Mouse (Mus musculus) liver, embryonic 16.5 days (tissue): ENCODE data around the gene Tmem97. TPM values are rescaled to one million over a fixed set of nuclear protein-coding genes. Genes with fewer than 3 reads are reported as not detected.
"Not testable (repeated sequence)": the region's sequence is repeated elsewhere in the genome, so short reads cannot be mapped to it uniquely, and the experiment has no call there.

Experiments
- ATAC-seq: fragments of 200-750 bp; cut with Nextera tagmentation; 2 replicates; pipeline ENCODE4 v1.8.0; 2017; ENCODE audit warnings: low read depth, mild to moderate bottlenecking, moderate number of reproducible peaks, moderate library complexity
- H3K27ac ChIP-seq: fragments of 300-500 bp; sonication (generic); 2 replicates; pipeline ENCODE4 v1.5.1; 2014; ENCODE audit warnings: mild to moderate bottlenecking, low read length
- H3K27me3 ChIP-seq: fragments of 300-500 bp; sonication (generic); 2 replicates; pipeline ENCODE4 v1.6.1; 2014; ENCODE audit warnings: low read depth, low read length, mixed read lengths; ENCODE audit not compliant: control insufficient read depth, insufficient read depth
- H3K36me3 ChIP-seq: fragments of 300-500 bp; sonication (generic); 2 replicates; pipeline ENCODE4 v1.6.1; 2014; ENCODE audit warnings: mild to moderate bottlenecking; ENCODE audit not compliant: control insufficient read depth, insufficient read depth
- H3K4me1 ChIP-seq: fragments of 300-500 bp; sonication (generic); 2 replicates; pipeline ENCODE4 v1.6.1; 2014; ENCODE audit warnings: low read depth, low read length, mixed read lengths; ENCODE audit not compliant: control insufficient read depth
- H3K4me2 ChIP-seq: fragments of 300-500 bp; sonication (generic); 2 replicates; pipeline ENCODE4 v1.6.1; 2014; ENCODE audit warnings: low read depth, low read length, mixed read lengths
- H3K4me3 ChIP-seq: fragments of 300-500 bp; sonication (generic); 2 replicates; pipeline ENCODE4 v1.5.1; 2014; ENCODE audit warnings: low read depth, mild to moderate bottlenecking, low read length
- H3K9ac ChIP-seq: fragments of 300-500 bp; sonication (generic); 2 replicates; pipeline ENCODE4 v1.6.1; 2014; ENCODE audit warnings: low read depth, low read length
- H3K9me3 ChIP-seq: fragments of 300-500 bp; sonication (generic); replicated peaks from 2 replicates; pipeline ENCODE4 v1.6.1; 2016; ENCODE audit warnings: low read length; ENCODE audit not compliant: control insufficient read depth
- WGBS: fragments of 180-500 bp; shearing (Covaris S2); extraction: QIAGEN DNeasy Blood & Tissue Kit; methylation state at CpG from one replicate; pipeline ENCODE4 v1.1.7; 2014; ENCODE audit not compliant: insufficient replicate concordance; 5-methylcytosine and 5-hydroxymethylcytosine counted together
- polyA plus RNA-seq: library from polyadenylated mRNA; unstranded; fragments of >200 nt; fragmentation: Nextera tagmentation; extraction: Ambion mirVana; gene quantifications from 2 replicates; pipeline ENCODE4 v1.2.1, GENCODE M21; 2015

Tmem97 gene
- polyA plus RNA-seq, 1 experiment from 2014 or later = 110 TPM

- peaks cover 16% of the 10 kb centered on the region for H3K36me3 ChIP-seq
- H3K27me3 ChIP-seq = no peaks in the 10 kb centered on the region
- H3K4me3 ChIP-seq = no peak overlapping the region
- H3K27ac ChIP-seq = no peak overlapping the region
- H3K9me3 ChIP-seq = no peaks in the 10 kb centered on the region
- no peak for ATAC-seq
- H3K9ac ChIP-seq = no peak overlapping the region
- 83% methylated on average over 7 of the region's 7 CpGs for WGBS
- H3K4me2 ChIP-seq = no peak overlapping the region
- H3K4me1 ChIP-seq = peaks cover 4% of the 10 kb centered on the region
Measured at GRCm38 (mm10) chr11:78544449-78545111, 6.0 kb downstream of the Tmem97 start.

GRCm38 (mm10) chr11:78540358-78540757 lies 10.2 kb downstream of the Tmem97 start:
- H3K4me3 ChIP-seq = no peak overlapping the region
- no peak for ATAC-seq
- no peak overlapping the region for H3K4me2 ChIP-seq
- H3K9me3 ChIP-seq = no peaks in the 10 kb centered on the region
- H3K36me3 ChIP-seq = peaks cover 16% of the 10 kb centered on the region
- 63% methylated on average over 3 of the region's 3 CpGs for WGBS
- no peak overlapping the region for H3K9ac ChIP-seq
- H3K27me3 ChIP-seq = no peaks in the 10 kb centered on the region
- no peak overlapping the region for H3K27ac ChIP-seq
- H3K4me1 ChIP-seq = peaks cover 12% of the 10 kb centered on the region

GRCm38 (mm10) chr11:78536690-78537084 lies 13.9 kb downstream of the Tmem97 start:
- ATAC-seq = no peak
- Histone ChIP-seq H3K4me1 (peaks cover 20% of the 10 kb centered on the region), H3K9ac (peak overlapping the region; percentile 93), H3K4me3 (peak overlapping the region; percentile 88), H3K4me2 (peak overlapping the region; percentile 76), H3K9me3 (no peaks in the 10 kb centered on the region), H3K27me3 (no peaks in the 10 kb centered on the region), H3K36me3 (peaks cover 11% of the 10 kb centered on the region), H3K27ac (peak overlapping the region; percentile 91)
- whole genome bisulfite sequencing = under 1% methylated on average over 14 of the region's 14 CpGs

GRCm38 (mm10) chr11:78536080-78536689 lies 14.4 kb downstream of the Tmem97 start, which contains the start of the genes Tnfaip1 and Ift20:
Tnfaip1 (minus strand) TSS chr11:78536332.
Ift20 (plus strand) TSS chr11:78536361.
- peak within 1 kb of the TSS; percentile 89 for H3K4me2 ChIP-seq
- H3K4me1 ChIP-seq = peaks cover 20% of the 10 kb centered on the region
- H3K27ac ChIP-seq = peak within 1 kb of the TSS; percentile 91
- no peaks in the 10 kb centered on the region for H3K9me3 ChIP-seq
- peaks cover 8% of the 10 kb centered on the region for H3K36me3 ChIP-seq
- peak within 1 kb of the TSS; percentile 88 for H3K4me3 ChIP-seq
- H3K9ac ChIP-seq = peak within 1 kb of the TSS; percentile 93
- under 1% methylated on average over 52 of the region's 52 CpGs for WGBS
- peak; percentile 96 for ATAC-seq
- no peaks in the 10 kb centered on the region for H3K27me3 ChIP-seq

GRCm38 (mm10) chr11:78535376-78536079 lies 15.0 kb downstream of the Tmem97 start:
- H3K27me3 ChIP-seq = no peaks in the 10 kb centered on the region
- peak overlapping the region; percentile 89 for H3K4me2 ChIP-seq
- ATAC-seq = no peak; the same call in 1 of the 2 replicates
- H3K36me3 ChIP-seq = peaks cover 3% of the 10 kb centered on the region
- peak overlapping the region; percentile 86 for H3K27ac ChIP-seq
- H3K4me3 ChIP-seq = peak overlapping the region; percentile 88
- no peaks in the 10 kb centered on the region for H3K9me3 ChIP-seq
- under 1% methylated on average over 23 of the region's 23 CpGs for WGBS
- H3K4me1 ChIP-seq = peaks cover 20% of the 10 kb centered on the region
- peak overlapping the region; percentile 69 for H3K9ac ChIP-seq

GRCm38 (mm10) chr11:78534516-78534915 lies 16.1 kb downstream of the Tmem97 start:
- no peaks in the 10 kb centered on the region for H3K9me3 ChIP-seq
- WGBS = 76% methylated on average over 4 of the region's 4 CpGs
- no peak overlapping the region for H3K9ac ChIP-seq
- no peaks in the 10 kb centered on the region for H3K27me3 ChIP-seq
- 0 out of 2 replicates have a peak overlapping the region, but pooled peaks have one; percentile 88 for H3K4me3 ChIP-seq
- ATAC-seq = no peak
- no peak overlapping the region for H3K4me2 ChIP-seq
- no peak overlapping the region for H3K27ac ChIP-seq
- no peaks in the 10 kb centered on the region for H3K36me3 ChIP-seq
- peaks cover 20% of the 10 kb centered on the region for H3K4me1 ChIP-seq

GRCm38 (mm10) chr11:78531515-78531914 lies 19.1 kb downstream of the Tmem97 start:
- H3K4me2 ChIP-seq, H3K27ac ChIP-seq, ATAC-seq, H3K9me3 ChIP-seq, H3K4me1 ChIP-seq, H3K9ac ChIP-seq, H3K27me3 ChIP-seq, H3K4me3 ChIP-seq, H3K36me3 ChIP-seq: not testable (repeated sequence)
- 68% methylated on average over 10 of the region's 10 CpGs for WGBS

GRCm38 (mm10) chr11:78531046-78531445 lies 19.5 kb downstream of the Tmem97 start:
- Histone ChIP-seq H3K4me2 (no peak overlapping the region), H3K9ac (no peak overlapping the region), H3K4me1 (peaks cover 8% of the 10 kb centered on the region), H3K9me3 (no peaks in the 10 kb centered on the region), H3K4me3 (no peak overlapping the region), H3K27me3 (no peaks in the 10 kb centered on the region), H3K36me3 (no peaks in the 10 kb centered on the region), H3K27ac (no peak overlapping the region)
- WGBS = 60% methylated on average over 6 of the region's 6 CpGs
- ATAC-seq = no peak

- no peak overlapping the region for H3K9ac ChIP-seq
- no peak overlapping the region for H3K4me3 ChIP-seq
- H3K9me3 ChIP-seq = no peaks in the 10 kb centered on the region
- no peak overlapping the region for H3K4me2 ChIP-seq
- no peak overlapping the region for H3K27ac ChIP-seq
- no peaks in the 10 kb centered on the region for H3K36me3 ChIP-seq
- peaks cover 5% of the 10 kb centered on the region for H3K4me1 ChIP-seq
- H3K27me3 ChIP-seq = no peaks in the 10 kb centered on the region
- 70% methylated on average over 12 of the region's 12 CpGs for WGBS
- no peak for ATAC-seq
Measured at GRCm38 (mm10) chr11:78530001-78530400, 20.6 kb downstream of the Tmem97 start.
